Mouse (Mus musculus): ENCODE measurements around the gene Dstn. TPM values are rescaled to one million over a fixed set of nuclear protein-coding genes. Genes with fewer than 3 reads are reported as not detected.

Dstn gene
- total and polyA plus RNA-seq, 2 experiments from 2014 or later = 244 to 413 TPM

- DNase-seq (ENCODE audit: low spot score) (no peak), ATAC-seq (ENCODE audit: low FRiP score) (no peak)
- H3K4me3 ChIP-seq (ENCODE audit: low read depth, low read length) = no peak overlapping the region
- H3K27ac ChIP-seq (ENCODE audit: low read depth, low read length) = no peak overlapping the region
- WGBS = 98% methylated on average over 3 of the region's 3 CpGs
- peaks cover 58% of the 10 kb centered on the region for H3K36me3 ChIP-seq (ENCODE audit: insufficient read depth, low read length)
- H3K27me3 ChIP-seq (ENCODE audit: insufficient read depth, low read length) = no peaks in the 10 kb centered on the region
- H3K9me3 ChIP-seq (ENCODE audit: low read length) = no peaks in the 10 kb centered on the region
- H3K9ac ChIP-seq (replicated peaks; ENCODE audit: low read length, poor library complexity, severe bottlenecking) = no peak overlapping the region
- H3K4me1 ChIP-seq (ENCODE audit: insufficient read depth, low read length) = no peaks in the 10 kb centered on the region
- TF ChIP-seq CTCF (IDR thresholded peaks at IDR 0.05) = no peak
- H3K4me2 ChIP-seq (ENCODE audit: low read depth, low read length, poor library complexity, severe bottlenecking) = no peak overlapping the region
These were observed 32.9 kb downstream of the Dstn start for GRCm38 (mm10) chr2:143947981-143948380.

- ATAC-seq (ENCODE audit: low FRiP score) (no peak), DNase-seq (ENCODE audit: low spot score) (no peak)
- H3K9ac ChIP-seq (replicated peaks; ENCODE audit: low read length, poor library complexity, severe bottlenecking) = no peak overlapping the region
- no peak overlapping the region for H3K27ac ChIP-seq (ENCODE audit: low read depth, low read length)
- no peak overlapping the region for H3K4me2 ChIP-seq (ENCODE audit: low read depth, low read length, poor library complexity, severe bottlenecking)
- H3K4me1 ChIP-seq (ENCODE audit: insufficient read depth, low read length) = no peaks in the 10 kb centered on the region
- no peak overlapping the region for H3K4me3 ChIP-seq (ENCODE audit: low read depth, low read length)
- no peak for TF ChIP-seq CTCF (IDR thresholded peaks at IDR 0.05)
- no peaks in the 10 kb centered on the region for H3K27me3 ChIP-seq (ENCODE audit: insufficient read depth, low read length)
- WGBS = 88% methylated on average over 4 of the region's 4 CpGs
- peaks cover 60% of the 10 kb centered on the region for H3K36me3 ChIP-seq (ENCODE audit: insufficient read depth, low read length)
- no peaks in the 10 kb centered on the region for H3K9me3 ChIP-seq (ENCODE audit: low read length)
These were observed 33.3 kb downstream of the Dstn start for GRCm38 (mm10) chr2:143948416-143948815.

- Histone ChIP-seq H3K36me3 (ENCODE audit: insufficient read depth, low read length) (peaks cover 64% of the 10 kb centered on the region), H3K9me3 (ENCODE audit: low read length) (no peaks in the 10 kb centered on the region), H3K27ac (ENCODE audit: low read depth, low read length) (no peak overlapping the region), H3K9ac (replicated peaks; ENCODE audit: low read length, poor library complexity, severe bottlenecking) (no peak overlapping the region), H3K4me3 (ENCODE audit: low read depth, low read length) (no peak overlapping the region), H3K4me1 (ENCODE audit: insufficient read depth, low read length) (no peaks in the 10 kb centered on the region), H3K27me3 (ENCODE audit: insufficient read depth, low read length) (no peaks in the 10 kb centered on the region), H3K4me2 (ENCODE audit: low read depth, low read length, poor library complexity, severe bottlenecking) (no peak overlapping the region)
- ATAC-seq (ENCODE audit: low FRiP score) = no peak
- TF ChIP-seq CTCF (IDR thresholded peaks at IDR 0.05) = no peak
- 96% methylated on average over 6 of the region's 6 CpGs for WGBS
- no peak for DNase-seq (ENCODE audit: low spot score)
These were observed 34.1 kb downstream of the Dstn start for GRCm38 (mm10) chr2:143949217-143949616.

- Histone ChIP-seq H3K9ac (replicated peaks; ENCODE audit: low read length, poor library complexity, severe bottlenecking) (no peak overlapping the region), H3K27me3 (ENCODE audit: insufficient read depth, low read length) (no peaks in the 10 kb centered on the region), H3K27ac (ENCODE audit: low read depth, low read length) (no peak overlapping the region), H3K9me3 (ENCODE audit: low read length) (no peaks in the 10 kb centered on the region), H3K4me2 (ENCODE audit: low read depth, low read length, poor library complexity, severe bottlenecking) (no peak overlapping the region), H3K4me1 (ENCODE audit: insufficient read depth, low read length) (no peaks in the 10 kb centered on the region), H3K36me3 (ENCODE audit: insufficient read depth, low read length) (peaks cover 74% of the 10 kb centered on the region), H3K4me3 (ENCODE audit: low read depth, low read length) (no peak overlapping the region)
- DNase-seq (ENCODE audit: low spot score) (no peak), ATAC-seq (ENCODE audit: low FRiP score) (peak; percentile 11; the same call in 1 of the 2 replicates)
- whole genome bisulfite sequencing = 89% methylated on average over 5 of the region's 5 CpGs
- no peak for TF ChIP-seq CTCF (IDR thresholded peaks at IDR 0.05)
These were observed 35.3 kb downstream of the Dstn start for GRCm38 (mm10) chr2:143950290-143951027.

- no peak overlapping the region for H3K27ac ChIP-seq (ENCODE audit: low read depth, low read length)
- no peak overlapping the region for H3K4me2 ChIP-seq (ENCODE audit: low read depth, low read length, poor library complexity, severe bottlenecking)
- ATAC-seq (ENCODE audit: low FRiP score) (no peak), DNase-seq (ENCODE audit: low spot score) (no peak)
- no peaks in the 10 kb centered on the region for H3K4me1 ChIP-seq (ENCODE audit: insufficient read depth, low read length)
- H3K9me3 ChIP-seq (ENCODE audit: low read length) = no peaks in the 10 kb centered on the region
- peaks cover 79% of the 10 kb centered on the region for H3K36me3 ChIP-seq (ENCODE audit: insufficient read depth, low read length)
- TF ChIP-seq CTCF (IDR thresholded peaks at IDR 0.05) = no peak
- no peak overlapping the region for H3K4me3 ChIP-seq (ENCODE audit: low read depth, low read length)
- H3K9ac ChIP-seq (replicated peaks; ENCODE audit: low read length, poor library complexity, severe bottlenecking) = no peak overlapping the region
- WGBS = 75% methylated on average over 1 of the region's 1 CpGs
- H3K27me3 ChIP-seq (ENCODE audit: insufficient read depth, low read length) = no peaks in the 10 kb centered on the region
These were observed 35.9 kb downstream of the Dstn start for GRCm38 (mm10) chr2:143951028-143951420.

- no peak overlapping the region for H3K4me3 ChIP-seq (ENCODE audit: low read depth, low read length)
- H3K27me3 ChIP-seq (ENCODE audit: insufficient read depth, low read length) = no peaks in the 10 kb centered on the region
- no peaks in the 10 kb centered on the region for H3K4me1 ChIP-seq (ENCODE audit: insufficient read depth, low read length)
- no peak for ATAC-seq (ENCODE audit: low FRiP score)
- no peaks in the 10 kb centered on the region for H3K9me3 ChIP-seq (ENCODE audit: low read length)
- TF ChIP-seq CTCF (IDR thresholded peaks at IDR 0.05) = no peak
- no peak overlapping the region for H3K27ac ChIP-seq (ENCODE audit: low read depth, low read length)
- peaks cover 81% of the 10 kb centered on the region for H3K36me3 ChIP-seq (ENCODE audit: insufficient read depth, low read length)
- 90% methylated on average over 5 of the region's 5 CpGs for WGBS
- no peak overlapping the region for H3K9ac ChIP-seq (replicated peaks; ENCODE audit: low read length, poor library complexity, severe bottlenecking)
- H3K4me2 ChIP-seq (ENCODE audit: low read depth, low read length, poor library complexity, severe bottlenecking) = no peak overlapping the region
- no peak for DNase-seq (ENCODE audit: low spot score)
These were observed 36.6 kb downstream of the Dstn start for GRCm38 (mm10) chr2:143951546-143952315.
